Mouse (Mus musculus) MEL (cell line): ENCODE measurements around the gene Aff3. TPM values are rescaled to one million over a fixed set of nuclear protein-coding genes. Genes with fewer than 3 reads are reported as not detected.

Source experiments
- DNase-seq: peaks from one replicate; pipeline ENCODE4 v3.0.0; 2011; ENCODE audit warnings: low read depth, low spot score
- H3K27ac ChIP-seq: 2 replicates; pipeline ENCODE4 v1.5.1; 2012; ENCODE audit warnings: low read depth, mild to moderate bottlenecking, control low read depth, low read length, moderate library complexity; ENCODE audit not compliant: control insufficient read depth
- H3K27me3 ChIP-seq, 2 experiments: fragments of 150-350 bp in 1 of 2; sonication (generic) in 1 of 2; 2 replicates each; pipeline ENCODE4 v1.6.1; 2012; ENCODE audit warnings: low read length in 2 of 2, mild to moderate bottlenecking in 2 of 2, improper control_type of control experiment in 1 of 2, moderate library complexity in 1 of 2; ENCODE audit not compliant: insufficient read depth in 2 of 2, control insufficient read depth in 1 of 2
- H3K36me3 ChIP-seq, 2 experiments: 2 replicates each; pipeline ENCODE4 v1.6.1; 2012 to 2014; ENCODE audit warnings: low read length in 2 of 2, improper control_type of control experiment in 1 of 2, inconsistent platforms in 1 of 2, mild to moderate bottlenecking in 1 of 2; ENCODE audit not compliant: insufficient read depth in 2 of 2, control insufficient read depth in 1 of 2
- H3K4me1 ChIP-seq, 2 experiments: fragments of 150-350 bp in 1 of 2; sonication (generic) in 1 of 2; 2 replicates each; pipeline ENCODE4 v1.6.1; 2012; ENCODE audit warnings: low read length in 2 of 2, improper control_type of control experiment in 1 of 2, mild to moderate bottlenecking in 1 of 2; ENCODE audit not compliant: insufficient read depth in 2 of 2, control insufficient read depth in 1 of 2
- H3K4me3 ChIP-seq, 2 experiments: fragments of 150-350 bp in 1 of 2; sonication (generic) in 1 of 2; 2 replicates each; pipeline ENCODE4 v1.5.1; 2012; ENCODE audit warnings: low read depth in 2 of 2, low read length in 2 of 2, mild to moderate bottlenecking in 2 of 2, moderate library complexity in 2 of 2, control low read depth in 1 of 2, improper control_type of control experiment in 1 of 2; ENCODE audit not compliant: control insufficient read depth in 1 of 2, insufficient read depth in 1 of 2
- H3K79me2 ChIP-seq: 2 replicates; pipeline ENCODE4 v1.6.1; 2012; ENCODE audit warnings: mild to moderate bottlenecking, low read length, moderate library complexity; ENCODE audit not compliant: control insufficient read depth, poor library complexity, insufficient read depth
- H3K9ac ChIP-seq: 2 replicates; pipeline ENCODE4 v1.6.1; 2012; ENCODE audit warnings: low read depth, mild to moderate bottlenecking, control low read depth, low read length, moderate library complexity; ENCODE audit not compliant: control insufficient read depth, poor library complexity, severe bottlenecking
- H3K9me3 ChIP-seq: fragments of 150-350 bp; sonication (generic); replicated peaks from 2 replicates; pipeline ENCODE4 v1.6.1; 2012; ENCODE audit warnings: mild to moderate bottlenecking, low read length, improper control_type of control experiment, moderate library complexity; ENCODE audit not compliant: insufficient read depth
- BHLHE40 ChIP-seq: IDR thresholded peaks from 2 replicates; pipeline ENCODE4 v1.6.1; 2012; ENCODE audit warnings: low read depth, mild to moderate bottlenecking, inconsistent platforms, low read length, improper control_type of control experiment, borderline replicate concordance
- CHD2 ChIP-seq: IDR thresholded peaks from 2 replicates; pipeline ENCODE4 v1.6.1; 2011; ENCODE audit warnings: low read length, improper control_type of control experiment
- CTCF ChIP-seq, 3 experiments: IDR thresholded peaks in 2 of 3; conservative IDR thresholded peaks in 1 of 3; 2 replicates each; pipeline ENCODE4 v1.5.1; 2011 to 2012; ENCODE audit warnings: low read length in 3 of 3, low read depth in 2 of 3, mild to moderate bottlenecking in 2 of 3, improper control_type of control experiment in 1 of 3, inconsistent platforms in 1 of 3, mixed read lengths in 1 of 3, moderate library complexity in 1 of 3; ENCODE audit not compliant: control insufficient read depth in 1 of 3, insufficient read depth in 1 of 3, poor library complexity in 1 of 3, severe bottlenecking in 1 of 3
- ELF1 ChIP-seq: IDR thresholded peaks from 2 replicates; pipeline ENCODE4 v1.6.1; 2014; ENCODE audit warnings: low read depth, mild to moderate bottlenecking, inconsistent platforms, low read length, improper control_type of control experiment, moderate library complexity
- EP300 ChIP-seq, 2 experiments: IDR thresholded peaks; 2 replicates each; pipeline ENCODE4 v1.6.1; 2011; ENCODE audit warnings: improper control_type of control experiment in 2 of 2, low read length in 2 of 2, low read depth in 1 of 2, mild to moderate bottlenecking in 1 of 2
- ETS1 ChIP-seq: IDR thresholded peaks from 2 replicates; pipeline ENCODE4 v1.6.1; 2012; ENCODE audit warnings: low read depth, mild to moderate bottlenecking, inconsistent platforms, low read length, improper control_type of control experiment, moderate library complexity
- GABPA ChIP-seq: IDR thresholded peaks from 2 replicates; pipeline ENCODE4 v1.6.1; 2012; ENCODE audit warnings: low read depth, mild to moderate bottlenecking, inconsistent platforms, low read length, improper control_type of control experiment, moderate library complexity
- GATA1 ChIP-seq: IDR thresholded peaks from 2 replicates; pipeline ENCODE4 v1.6.1; 2011; ENCODE audit warnings: low read depth, low read length, improper control_type of control experiment
- HCFC1 ChIP-seq: IDR thresholded peaks from 2 replicates; pipeline ENCODE4 v1.6.1; 2012; ENCODE audit warnings: low read depth, mild to moderate bottlenecking, inconsistent platforms, low read length, improper control_type of control experiment, moderate library complexity
- KAT2A ChIP-seq: conservative IDR thresholded peaks from 2 replicates; pipeline ENCODE4 v1.6.1; 2012; ENCODE audit warnings: low read depth, low read length, improper control_type of control experiment, inconsistent platforms
- MAX ChIP-seq: IDR thresholded peaks from 2 replicates; pipeline ENCODE4 v1.6.1; 2011; ENCODE audit warnings: low read length, improper control_type of control experiment
- MEF2A ChIP-seq: IDR thresholded peaks from 2 replicates; pipeline ENCODE4 v1.6.1; 2014; ENCODE audit warnings: low read depth, mild to moderate bottlenecking, inconsistent platforms, low read length, improper control_type of control experiment; ENCODE audit not compliant: poor library complexity, insufficient replicate concordance, severe bottlenecking; ENCODE audit errors: extremely low read depth
- MYB ChIP-seq: IDR thresholded peaks from 2 replicates; pipeline ENCODE4 v1.6.1; 2011; ENCODE audit warnings: mild to moderate bottlenecking, low read depth, low read length, improper control_type of control experiment
- MYC ChIP-seq: IDR thresholded peaks from 2 replicates; pipeline ENCODE4 v1.6.1; 2011; ENCODE audit warnings: low read depth, mild to moderate bottlenecking, low read length, improper control_type of control experiment, moderate library complexity
- NELFE ChIP-seq: IDR thresholded peaks from 2 replicates; pipeline ENCODE4 v1.6.1; 2011; ENCODE audit warnings: low read depth, low read length, improper control_type of control experiment
- POLR2A ChIP-seq, 2 experiments: IDR thresholded peaks; 2 replicates each; pipeline ENCODE4 v1.6.1; 2011 to 2012; ENCODE audit warnings: low read length in 2 of 2, mild to moderate bottlenecking in 2 of 2, control low read depth in 1 of 2, improper control_type of control experiment in 1 of 2, low read depth in 1 of 2, moderate library complexity in 1 of 2; ENCODE audit not compliant: control insufficient read depth in 1 of 2, insufficient read depth in 1 of 2, poor library complexity in 1 of 2
- RAD21 ChIP-seq: IDR thresholded peaks from 2 replicates; pipeline ENCODE4 v1.6.1; 2011; ENCODE audit warnings: mild to moderate bottlenecking, low read depth, low read length, improper control_type of control experiment
- RCOR1 ChIP-seq: IDR thresholded peaks from 2 replicates; pipeline ENCODE4 v1.6.1; 2012; ENCODE audit warnings: low read depth, mild to moderate bottlenecking, inconsistent platforms, low read length, improper control_type of control experiment
- SIN3A ChIP-seq: IDR thresholded peaks from 2 replicates; pipeline ENCODE4 v1.6.1; 2012; ENCODE audit warnings: low read length, improper control_type of control experiment, inconsistent platforms
- TAL1 ChIP-seq: IDR thresholded peaks from 2 replicates; pipeline ENCODE4 v1.6.1; 2012; ENCODE audit warnings: mild to moderate bottlenecking, inconsistent platforms, low read length, moderate library complexity, mixed read lengths
- UBTF ChIP-seq: IDR thresholded peaks from 2 replicates; pipeline ENCODE4 v1.6.1; 2012; ENCODE audit warnings: low read depth, mild to moderate bottlenecking, inconsistent platforms, low read length, improper control_type of control experiment, moderate library complexity, borderline replicate concordance; ENCODE audit not compliant: insufficient read depth
- USF1 ChIP-seq: IDR thresholded peaks from 2 replicates; pipeline ENCODE4 v1.6.1; 2014; ENCODE audit warnings: low read depth, mild to moderate bottlenecking, inconsistent platforms, low read length, improper control_type of control experiment, moderate library complexity
- ZC3H11A ChIP-seq: IDR thresholded peaks from 2 replicates; pipeline ENCODE4 v1.6.1; 2012; ENCODE audit warnings: low read depth, mild to moderate bottlenecking, inconsistent platforms, low read length, improper control_type of control experiment
- ZKSCAN1 ChIP-seq: IDR thresholded peaks from 2 replicates; pipeline ENCODE4 v1.6.1; 2012; ENCODE audit warnings: low read depth, mild to moderate bottlenecking, inconsistent platforms, low read length, improper control_type of control experiment, moderate library complexity
- ZMIZ1 ChIP-seq: IDR thresholded peaks from 2 replicates; pipeline ENCODE4 v1.6.1; 2012; ENCODE audit warnings: low read depth, mild to moderate bottlenecking, inconsistent platforms, low read length, improper control_type of control experiment, moderate library complexity
- polyA plus RNA-seq, 2 experiments: library from polyadenylated mRNA; stranded (reverse) in 1 of 2; unstranded in 1 of 2; fragments of >175 nt in 1 of 2; fragments of >200 nt in 1 of 2; gene quantifications; 2 replicates each; pipeline versions ENCODE4 v1.2.1 to v1.2.4; 2012; ENCODE audit warnings: low replicate concordance in 2 of 2, low read depth in 1 of 2; ENCODE audit not compliant: insufficient read length in 2 of 2, insufficient read depth in 1 of 2, missing spikeins in 1 of 2
- total RNA-seq: library from RNA; depleted of rRNA; stranded (reverse); fragments of 300-350 nt; gene quantifications from 2 replicates; pipeline ENCODE4 v1.2.3, GENCODE M21; 2012

Gene Aff3
- total and polyA plus RNA-seq, 3 experiments: 18.5 to 41.1 (median 25.4) TPM

GRCm38 (mm10) chr1:38399269-38399668 lies 265.5 kb downstream of the Aff3 start:
- no peaks in the 10 kb centered on the region for H3K4me1 ChIP-seq
- H3K36me3 ChIP-seq: no peaks in the 10 kb centered on the region
- H3K27ac ChIP-seq: no peak overlapping the region
- DNase-seq: no peak
- H3K4me3 ChIP-seq: no peak overlapping the region
- no peaks in the 10 kb centered on the region for H3K27me3 ChIP-seq
- TF ChIP-seq CHD2 (no peak), ELF1 (no peak), EP300 (IDR thresholded peaks at IDR 0.05; ENCODE audit: low read depth in 1 of 2, low read length in 2 of 2) (no peak), ETS1 (no peak), CTCF (IDR thresholded peaks at IDR 0.05 in 2 of 3, conservative IDR thresholded peaks at IDR 0.05 in 1 of 3; ENCODE audit: control insufficient read depth in 1 of 3, insufficient read depth in 1 of 3, low read depth in 2 of 3, low read length in 3 of 3, poor library complexity in 1 of 3, severe bottlenecking in 1 of 3) (no peak), BHLHE40 (no peak), SIN3A (no peak), ZKSCAN1 (no peak), POLR2A (IDR thresholded peaks at IDR 0.05; ENCODE audit: control insufficient read depth in 1 of 2, insufficient read depth in 1 of 2, low read depth in 1 of 2, low read length in 2 of 2, poor library complexity in 1 of 2) (no peak), KAT2A (no peak), USF1 (no peak), MYB (no peak), MYC (no peak), TAL1 (no peak), GABPA (no peak), GATA1 (no peak), HCFC1 (no peak), RAD21 (no peak)
- TF ChIP-seq, all 39 proteins: peak for 0
- Histone ChIP-seq H3K9ac (no peak overlapping the region), H3K9me3 (no peaks in the 10 kb centered on the region), H3K79me2 (no peaks in the 10 kb centered on the region)

- no peak for DNase-seq
- TF ChIP-seq MEF2A: no peak
- no peak for TF ChIP-seq ZMIZ1
- TF ChIP-seq EP300 (IDR thresholded peaks at IDR 0.05; ENCODE audit: low read depth in 1 of 2, low read length in 2 of 2): no peak
- no peak for TF ChIP-seq MAX
- TF ChIP-seq POLR2A (IDR thresholded peaks at IDR 0.05; ENCODE audit: control insufficient read depth in 1 of 2, insufficient read depth in 1 of 2, low read depth in 1 of 2, low read length in 2 of 2, poor library complexity in 1 of 2): no peak
- TF ChIP-seq TAL1: no peak
- TF ChIP-seq RCOR1: no peak
- no peak for TF ChIP-seq UBTF
- TF ChIP-seq BHLHE40: no peak
- no peak for TF ChIP-seq NELFE
- TF ChIP-seq ZC3H11A: no peak
- TF ChIP-seq, all 39 proteins: peak for 0
Observed at GRCm38 (mm10) chr1:38398566-38398965, 266.2 kb downstream of the Aff3 start.

More at GRCm38 (mm10) chr1:38398566-38398965, 266.2 kb downstream of the Aff3 start:
- Histone ChIP-seq H3K9me3 (no peaks in the 10 kb centered on the region), H3K36me3 (no peaks in the 10 kb centered on the region), H3K27me3 (no peaks in the 10 kb centered on the region), H3K9ac (no peak overlapping the region), H3K4me3 (no peak overlapping the region), H3K4me1 (no peaks in the 10 kb centered on the region), H3K27ac (no peak overlapping the region), H3K79me2 (no peaks in the 10 kb centered on the region)
